Mouse (Mus musculus) CD4-positive, CD25-positive, alpha-beta regulatory T cell, adult 9 weeks (primary cell): ENCODE measurements around the gene Ing1. TPM values are rescaled to one million over a fixed set of nuclear protein-coding genes. Genes with fewer than 3 reads are reported as not detected.

Experiments used
- polyA plus RNA-seq: library from polyadenylated mRNA; unstranded; fragments of 100-300 nt; shearing (Covaris generic); gene quantifications from one replicate; pipeline ENCODE4 v1.2.1, GENCODE M21; 2017

The Ing1 gene
- polyA plus RNA-seq = 66.0 TPM

DNA sequence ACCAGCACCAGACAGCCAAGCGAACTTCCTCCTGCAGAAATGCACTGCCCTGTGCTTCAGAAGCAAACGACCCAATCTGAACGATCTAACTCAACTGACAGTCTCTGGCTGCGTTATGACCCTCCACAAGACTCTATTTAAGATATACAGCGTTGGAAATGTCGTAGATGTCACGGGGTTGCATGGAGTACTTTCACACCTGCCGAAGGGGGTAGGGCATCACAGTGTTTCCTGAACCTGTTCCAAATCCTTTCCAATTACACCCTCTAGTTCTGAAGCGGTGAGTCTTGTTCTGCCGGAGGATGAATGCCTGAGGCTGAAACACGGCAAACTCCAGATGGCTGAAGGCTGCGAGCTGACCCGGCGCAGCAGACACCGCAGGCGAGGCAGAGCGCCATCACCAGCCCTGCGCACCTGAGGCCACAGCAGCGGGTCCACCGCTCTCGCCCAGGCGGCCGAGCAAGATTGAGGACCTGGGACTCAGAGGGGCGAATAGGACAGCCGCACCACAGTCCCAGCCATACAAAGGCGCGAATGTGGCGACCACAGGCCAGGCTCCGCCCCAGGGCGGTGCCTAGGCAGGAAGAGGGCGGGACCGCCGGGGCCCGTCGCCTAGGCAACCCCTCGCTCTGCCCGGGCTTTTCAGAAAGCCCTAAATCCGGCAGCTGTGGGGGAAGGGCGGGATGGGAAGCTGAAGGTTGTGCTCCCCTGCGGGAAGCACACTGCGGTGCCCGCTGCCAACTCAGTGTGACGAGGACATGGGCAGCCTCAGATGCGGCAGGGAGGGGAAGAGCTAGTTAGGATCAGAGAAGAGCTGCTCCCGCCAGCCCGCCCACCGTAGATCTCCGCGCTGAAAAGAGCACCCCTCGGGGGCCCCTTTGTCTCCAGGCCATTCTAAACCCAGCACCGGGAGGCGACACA lies at the start of gene Ing1:
Gene Ing1 (plus strand): TSS at position 773 of the 921 bp plus-strand sequence.

GRCm38 (mm10) chr8:11550281-11550948 lies 5.0 kb upstream of the Ing1 start, which contains the start of gene Cars2:
Cars2 (minus strand) TSS chr8:11550783.

Other genes with a start within 250 kb of the Ing1 start
- gene Col4a2, start 242.8 kb upstream of the Ing1 start, polyA plus RNA-seq = not detected
- gene Col4a1, start 242.7 kb upstream of the Ing1 start, polyA plus RNA-seq = not detected
- 13.4 TPM for gene Rab20, start 76.9 kb upstream of the Ing1 start, polyA plus RNA-seq
- gene Naxd, start 58.1 kb upstream of the Ing1 start, polyA plus RNA-seq = 74.7 TPM
- gene Cars2, start 4.8 kb upstream of the Ing1 start, polyA plus RNA-seq = 14.8 TPM
- gene Ankrd10, start 80.2 kb downstream of the Ing1 start, polyA plus RNA-seq = 53.8 TPM
- not detected for gene 1700016D06Rik, start 145.5 kb downstream of the Ing1 start, polyA plus RNA-seq
- 17.7 TPM for gene Arhgef7, start 172.2 kb downstream of the Ing1 start, polyA plus RNA-seq